11 mouse cellular contexts compared by ENCODE assay signal in genomic region chr8:78001656-78002055, GRCm38 (mm10).
DNase-seq lines count a peak whose midpoint lies in the region; ATAC-seq and TF ChIP-seq lines count a peak whose summit lies in the region.
"Had no signal": no experiment of that assay in that cellular context is flagged by ENCODE, and none has a peak within 500 bp of the region (broad histone marks: within the 10 kb centered on the region; RNA-seq: fewer than 3 reads in every experiment).

No protein-coding gene starts in this region.

- H3K36me3 ChIP-seq in heart, embryonic 14.5 days (ENCODE audit: control insufficient read depth, insufficient read depth, low read length), result no peaks in the 10 kb centered on the region
- H3K36me3 ChIP-seq in heart, adult 2 months (ENCODE audit: control insufficient read depth, insufficient read depth, low read length), result no peaks in the 10 kb centered on the region
- no peaks in the 10 kb centered on the region for H3K36me3 ChIP-seq in lung, embryonic 14.5 days (ENCODE audit: insufficient read depth)
- no peaks in the 10 kb centered on the region for H3K36me3 ChIP-seq in forebrain, postnatal 0 days (ENCODE audit: insufficient read depth)
- H3K36me3 ChIP-seq in midbrain, postnatal 0 days (ENCODE audit: insufficient read depth, low read length), result no peaks in the 10 kb centered on the region

- H3K9me3 ChIP-seq in heart, embryonic 14.5 days (ENCODE audit: control insufficient read depth, low read length), result no peaks in the 10 kb centered on the region
- no peaks in the 10 kb centered on the region for H3K9me3 ChIP-seq in lung, embryonic 14.5 days (ENCODE audit: low read depth, low read length)
- no peaks in the 10 kb centered on the region for H3K9me3 ChIP-seq in forebrain, postnatal 0 days (ENCODE audit: low read length)
- no peaks in the 10 kb centered on the region for H3K9me3 ChIP-seq in midbrain, postnatal 0 days (ENCODE audit: low read length)

- no peaks in the 10 kb centered on the region for H3K79me2 ChIP-seq in heart, adult 2 months (replicated peaks; ENCODE audit: control insufficient read depth, insufficient read depth, low read length)

- TF ChIP-seq EP300 in heart, adult 2 months (IDR thresholded peaks at IDR 0.05; ENCODE audit: insufficient read depth, low read depth, low read length), result no peak

- no peaks in the 10 kb centered on the region for H3K27me3 ChIP-seq in heart, embryonic 14.5 days (ENCODE audit: control insufficient read depth, insufficient read depth, low read length)
- H3K27me3 ChIP-seq in heart, adult 2 months (ENCODE audit: control insufficient read depth, insufficient read depth, low read length), result no peaks in the 10 kb centered on the region
- no peaks in the 10 kb centered on the region for H3K27me3 ChIP-seq in lung, embryonic 14.5 days (ENCODE audit: insufficient read depth, low read length)
- H3K27me3 ChIP-seq in forebrain, postnatal 0 days (ENCODE audit: insufficient read depth, low read length), result no peaks in the 10 kb centered on the region
- no peaks in the 10 kb centered on the region for H3K27me3 ChIP-seq in midbrain, postnatal 0 days (ENCODE audit: insufficient read depth, low read length)

- 28% methylated on average over 5 of the region's 5 CpGs for WGBS in heart, embryonic 14.5 days
- 36% methylated on average over 5 of the region's 5 CpGs for WGBS in heart, adult 2 months
- 21% methylated on average over 5 of the region's 5 CpGs for WGBS in lung, embryonic 14.5 days
- WGBS in forebrain, postnatal 0 days, result 32% methylated on average over 5 of the region's 5 CpGs
- WGBS in midbrain, postnatal 0 days, result 46% methylated on average over 5 of the region's 5 CpGs

- no peak overlapping the region for H3K4me3 ChIP-seq in heart, embryonic 14.5 days (ENCODE audit: control insufficient read depth in 1 of 2, insufficient read depth in 1 of 2, low read depth in 1 of 2, low read length in 2 of 2)
- no peak overlapping the region for H3K4me3 ChIP-seq in heart, adult 2 months
- no peak overlapping the region for H3K4me3 ChIP-seq in lung, embryonic 14.5 days (ENCODE audit: low read depth, low read length)
- H3K4me3 ChIP-seq in forebrain, postnatal 0 days (ENCODE audit: low read depth, low read length), result no peak overlapping the region
- H3K4me3 ChIP-seq in midbrain, postnatal 0 days (ENCODE audit: low read depth, low read length), result no peak overlapping the region

- intact Hi-C loops in heart, adult 2 months (cut with DNase I), result loop anchor here (5.0 to 10.0 kb wide), 2 partner anchors 279 to 587 kb away; partner anchors contain the start of gene Ednra

- no peak for TF ChIP-seq CTCF in heart, adult 2 months (IDR thresholded peaks at IDR 0.05)
- TF ChIP-seq CTCF in lung, embryonic 14.5 days (IDR thresholded peaks at IDR 0.05; ENCODE audit: low read depth), result no peak
- no peak for TF ChIP-seq CTCF in forebrain, postnatal 0 days (IDR thresholded peaks at IDR 0.05; ENCODE audit: low read depth)
- TF ChIP-seq CTCF in midbrain, postnatal 0 days (IDR thresholded peaks at IDR 0.05), result no peak

- H3K4me2 ChIP-seq in heart, embryonic 14.5 days (ENCODE audit: low read length), result peak overlapping the region; percentile 11; the same call in 1 of the 2 replicates
- H3K4me2 ChIP-seq in lung, embryonic 14.5 days, result no peak overlapping the region
- H3K4me2 ChIP-seq in forebrain, postnatal 0 days (ENCODE audit: low read depth), result no peak overlapping the region
- H3K4me2 ChIP-seq in midbrain, postnatal 0 days (ENCODE audit: low read depth, low read length, poor library complexity, severe bottlenecking), result no peak overlapping the region

- peak overlapping the region; percentile 25 to 37; a peak in 2 of 4 replicates for H3K27ac ChIP-seq in heart, embryonic 14.5 days (replicated peaks in 1 of 2; ENCODE audit: control insufficient read depth in 1 of 2, insufficient read depth in 1 of 2, low read depth in 2 of 2, low read length in 2 of 2)
- H3K27ac ChIP-seq in heart, adult 2 months, result no peak overlapping the region
- peak overlapping the region; percentile 58 for H3K27ac ChIP-seq in lung, embryonic 14.5 days (ENCODE audit: low read depth)
- H3K27ac ChIP-seq in forebrain, postnatal 0 days (ENCODE audit: low read depth, low read length), result no peak overlapping the region
- no peak overlapping the region for H3K27ac ChIP-seq in midbrain, postnatal 0 days (ENCODE audit: low read depth, low read length)
- H3K27ac ChIP-seq: liver, embryonic 14.5 days had no signal

- H3K9ac ChIP-seq in heart, embryonic 14.5 days (ENCODE audit: low read length), result 0 out of 2 replicates have a peak overlapping the region, but pooled peaks have one; percentile 2
- no peak overlapping the region for H3K9ac ChIP-seq in heart, adult 2 months (ENCODE audit: low read depth, low read length)
- no peak overlapping the region for H3K9ac ChIP-seq in lung, embryonic 14.5 days
- no peak overlapping the region for H3K9ac ChIP-seq in forebrain, postnatal 0 days
- H3K9ac ChIP-seq in midbrain, postnatal 0 days (replicated peaks; ENCODE audit: low read length, poor library complexity, severe bottlenecking), result no peak overlapping the region
- H3K9ac ChIP-seq: liver, embryonic 14.5 days had no signal

- peaks cover 5% of the 10 kb centered on the region in 2 experiments; a peak in 3 of 4 replicates for H3K4me1 ChIP-seq in heart, embryonic 14.5 days (ENCODE audit: control insufficient read depth in 2 of 2, insufficient read depth in 2 of 2, low read length in 2 of 2)
- no peaks in the 10 kb centered on the region for H3K4me1 ChIP-seq in heart, adult 2 months (ENCODE audit: control insufficient read depth, insufficient read depth, low read length)
- peaks cover 10% of the 10 kb centered on the region; the same call in 1 of the 2 replicates for H3K4me1 ChIP-seq in lung, embryonic 14.5 days (ENCODE audit: insufficient read depth)
- peaks cover 4% of the 10 kb centered on the region; the same call in 1 of the 2 replicates for H3K4me1 ChIP-seq in forebrain, postnatal 0 days (ENCODE audit: insufficient read depth)
- H3K4me1 ChIP-seq in midbrain, postnatal 0 days (ENCODE audit: insufficient read depth, low read length), result no peaks in the 10 kb centered on the region

- no peak for TF ChIP-seq POLR2A in heart, adult 2 months (IDR thresholded peaks at IDR 0.05; ENCODE audit: insufficient read depth, low read depth, low read length)

- DNase-seq in heart, adult 2 months, result no peak
- DNase-seq in lung, embryonic 14.5 days, result peak; percentile 56
- DNase-seq in lung, postnatal 36 days, result no peak
- DNase-seq in forebrain, postnatal 0 days, result peak; percentile 49
- DNase-seq in midbrain, postnatal 0 days (ENCODE audit: low spot score), result peak; percentile 7
- DNase-seq in ovary, postnatal 36 days (ENCODE audit: low spot score), result no peak
- DNase-seq in thymus, postnatal 25 days, result no peak
- DNase-seq: cerebellum, postnatal 14 days had no signal

- no peak for ATAC-seq in heart, embryonic 14.5 days (ENCODE audit: insufficient number of reproducible peaks, insufficient read depth, low FRiP score, low read depth)
- peak; percentile 50 for ATAC-seq in lung, embryonic 14.5 days (ENCODE audit: insufficient read depth)
- peak; percentile 56 for ATAC-seq in forebrain, postnatal 0 days
- ATAC-seq in midbrain, postnatal 0 days (ENCODE audit: low FRiP score), result 0 out of 2 replicates have a peak, but pooled peaks have one; percentile 29
- ATAC-seq: inflammation-experienced regulatory T-cells, adult 6 months had no signal

Comparison
In these comparisons a context has a peak if more than half of its experiments do, and no peak if none do; other contexts are left out.
1. H3K27ac ChIP-seq: peak in heart, embryonic 14.5 days (2 of 2) and lung, embryonic 14.5 days (single experiment); none in heart, adult 2 months (single experiment), forebrain, postnatal 0 days (single experiment) and midbrain, postnatal 0 days (single experiment).
2. DNase-seq: peak in lung, embryonic 14.5 days (single experiment), forebrain, postnatal 0 days (single experiment) and midbrain, postnatal 0 days (single experiment); none in heart, adult 2 months (0 of 2), lung, postnatal 36 days (single experiment), ovary, postnatal 36 days (single experiment) and thymus, postnatal 25 days (single experiment).